Mouse (Mus musculus) myocyte (in vitro differentiated cells): ENCODE measurements around the gene A130010J15Rik. TPM values are rescaled to one million over a fixed set of nuclear protein-coding genes. Genes with fewer than 3 reads are reported as not detected.

Experiments
- H3K27me3 ChIP-seq: one replicate; pipeline ENCODE4 v1.6.1; 2011; ENCODE audit not compliant: control insufficient read depth, insufficient read depth, insufficient read length
- H3K36me3 ChIP-seq: one replicate; pipeline ENCODE4 v1.6.1; 2011; ENCODE audit not compliant: control insufficient read depth, insufficient read depth
- H3K4me2 ChIP-seq: one replicate; pipeline ENCODE4 v1.6.1; 2011; ENCODE audit warnings: low read depth, control low read depth
- H3K4me3 ChIP-seq: one replicate; pipeline ENCODE4 v1.5.1; 2011; ENCODE audit warnings: mild to moderate bottlenecking, control low read depth, moderate library complexity
- H3K79me2 ChIP-seq: one replicate; pipeline ENCODE4 v1.6.1; 2011; ENCODE audit not compliant: control insufficient read depth, insufficient read depth
- H3ac ChIP-seq: one replicate; pipeline ENCODE4 v1.6.1; 2011; ENCODE audit not compliant: control insufficient read depth, insufficient read length
- CEBPB ChIP-seq: IDR thresholded peaks from 2 replicates; pipeline ENCODE4 v1.6.1; 2011; ENCODE audit warnings: mild to moderate bottlenecking, moderate library complexity; ENCODE audit not compliant: poor library complexity, insufficient read depth, severe bottlenecking
- E2F4 ChIP-seq: IDR thresholded peaks from one replicate; pipeline ENCODE4 v1.6.1; 2011; ENCODE audit warnings: mild to moderate bottlenecking, control low read depth, moderate library complexity; ENCODE audit not compliant: insufficient read depth
- MAX ChIP-seq: IDR thresholded peaks from one replicate; pipeline ENCODE4 v1.6.1; 2011; ENCODE audit warnings: low read depth, mild to moderate bottlenecking, control low read depth
- MYOD1 ChIP-seq, 3 experiments: IDR thresholded peaks; one replicate each; pipeline ENCODE4 v1.6.1; 2011; ENCODE audit warnings: control low read depth in 2 of 3, low read depth in 2 of 3, mild to moderate bottlenecking in 2 of 3, moderate library complexity in 1 of 3; ENCODE audit not compliant: insufficient read length in 2 of 3, control insufficient read depth in 1 of 3
- MYOG ChIP-seq, 3 experiments: IDR thresholded peaks; one replicate each; pipeline ENCODE4 v1.6.1; 2011; ENCODE audit warnings: control low read depth in 2 of 3, low read depth in 2 of 3, mild to moderate bottlenecking in 2 of 3; ENCODE audit not compliant: insufficient read length in 2 of 3, control insufficient read depth in 1 of 3, insufficient read depth in 1 of 3
- POLR2A ChIP-seq: IDR thresholded peaks from one replicate; pipeline ENCODE4 v1.6.1; 2011; ENCODE audit warnings: low read depth, mild to moderate bottlenecking, control low read depth, moderate library complexity; ENCODE audit not compliant: insufficient read length
- POLR2AphosphoS2 ChIP-seq: IDR thresholded peaks from one replicate; pipeline ENCODE4 v1.6.1; 2011; ENCODE audit warnings: low read depth, control low read depth; ENCODE audit not compliant: insufficient read length
- REST ChIP-seq: IDR thresholded peaks from one replicate; pipeline ENCODE4 v1.6.1; 2011; ENCODE audit warnings: mild to moderate bottlenecking, control low read depth, moderate library complexity; ENCODE audit not compliant: insufficient read depth, insufficient read length
- SRF ChIP-seq: IDR thresholded peaks from one replicate; pipeline ENCODE4 v1.6.1; 2011; ENCODE audit warnings: low read depth; ENCODE audit not compliant: control insufficient read depth, insufficient read length
- TCF12 ChIP-seq: IDR thresholded peaks from one replicate; pipeline ENCODE4 v1.6.1; 2011; ENCODE audit warnings: mild to moderate bottlenecking, control low read depth; ENCODE audit not compliant: poor library complexity, insufficient read depth, severe bottlenecking
- TCF3 ChIP-seq: IDR thresholded peaks from one replicate; pipeline ENCODE4 v1.6.1; 2011; ENCODE audit warnings: low read depth, control low read depth; ENCODE audit not compliant: insufficient read length
- USF1 ChIP-seq: IDR thresholded peaks from one replicate; pipeline ENCODE4 v1.6.1; 2011; ENCODE audit warnings: low read depth, mild to moderate bottlenecking, control low read depth, moderate library complexity
- polyA plus RNA-seq: library from polyadenylated mRNA; unstranded; fragments of >200 nt; fragmentation: generic; extraction: Trizol; gene quantifications from one replicate; pipeline ENCODE4 v1.2.1, GENCODE M21; 2012; ENCODE audit warnings: missing spikeins

A130010J15Rik gene
- polyA plus RNA-seq, 1 experiment: 5.1 TPM

DNA sequence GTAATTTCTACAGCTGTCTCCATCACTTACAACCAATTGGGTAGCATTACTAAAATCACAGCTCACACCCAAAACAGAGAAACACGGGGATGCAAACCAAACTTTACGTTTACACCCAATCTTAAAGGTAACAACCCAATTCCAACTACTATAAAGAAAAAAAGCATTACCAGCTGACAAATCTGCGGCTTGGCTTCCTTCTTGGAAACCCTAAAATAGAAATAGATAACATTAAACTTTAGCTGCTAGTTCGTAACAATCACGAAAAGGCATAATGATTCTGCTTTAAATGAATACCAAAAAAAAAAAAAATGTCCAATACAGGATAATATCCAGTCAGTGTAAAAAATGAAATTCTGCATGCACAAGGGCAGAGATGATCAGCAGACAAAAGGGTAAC is 38.5 kb upstream of the A130010J15Rik start:
- Histone ChIP-seq H3K27me3 (no peaks in the 10 kb centered on the region), H3K79me2 (peaks cover 31% of the 10 kb centered on the region), H3K36me3 (peaks cover 16% of the 10 kb centered on the region), H3K4me3 (peak overlapping the region; percentile 59), H3ac (peak overlapping the region; percentile 37), H3K4me2 (peak overlapping the region; percentile 80)
- TF ChIP-seq TCF3: no peak

DNA sequence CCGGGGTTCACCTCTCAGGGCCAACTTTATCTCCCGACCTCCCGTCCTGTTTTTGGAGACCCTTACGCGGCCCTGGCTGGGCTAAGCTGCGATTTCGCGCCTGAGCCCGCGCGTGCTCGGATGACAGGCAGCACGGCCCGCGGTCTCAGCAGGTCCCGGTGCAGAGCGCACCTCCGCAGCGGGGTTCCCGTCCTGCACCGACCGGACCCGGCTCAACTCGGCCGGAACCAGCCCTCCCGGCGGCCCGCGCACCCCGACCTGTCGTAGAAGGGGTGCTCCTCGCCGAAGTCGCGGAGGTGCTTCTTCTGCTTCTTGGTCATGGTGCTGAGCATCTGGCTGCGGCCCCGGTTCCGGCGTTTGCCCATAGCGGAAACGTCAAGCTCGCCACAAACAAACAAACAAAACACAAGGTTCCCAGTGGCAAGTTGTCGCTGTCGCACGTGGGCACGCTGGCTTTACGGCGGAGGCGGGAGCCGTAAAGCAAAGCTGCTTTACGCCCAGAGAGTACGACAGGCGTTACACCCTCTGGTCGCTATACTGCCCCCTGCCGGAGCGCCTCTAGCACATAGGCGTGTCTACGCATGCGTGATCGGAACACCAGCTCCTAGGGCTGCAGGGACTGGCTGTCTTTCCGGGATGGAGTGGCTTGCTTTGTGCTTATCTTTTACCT is 37.9 kb upstream of the A130010J15Rik start, which contains the start of gene Diexf:
Diexf (minus strand) TSS at position 487 of the 670 bp plus-strand sequence.
- peak within 1 kb of the TSS; percentile 80 for H3K4me2 ChIP-seq
- H3K4me3 ChIP-seq: peak within 1 kb of the TSS; percentile 59
- H3K79me2 ChIP-seq: peaks cover 31% of the 10 kb centered on the region
- H3K27me3 ChIP-seq: no peaks in the 10 kb centered on the region
- H3ac ChIP-seq: peak within 1 kb of the TSS; percentile 37
- TF ChIP-seq USF1 (peak; percentile 26), POLR2A (peak; percentile 68), MYOD1 (IDR thresholded peaks at IDR 0.05; ENCODE audit: control insufficient read depth in 1 of 3, insufficient read length in 2 of 3, low read depth in 2 of 3) (peak in 1 of 3 experiments; percentile 32), E2F4 (no peak), POLR2AphosphoS2 (peak; percentile 68), REST (no peak), MYOG (IDR thresholded peaks at IDR 0.05; ENCODE audit: control insufficient read depth in 1 of 3, insufficient read depth in 1 of 3, insufficient read length in 2 of 3, low read depth in 2 of 3) (peak in 1 of 3 experiments; percentile 46), CEBPB (no peak), TCF12 (no peak), TCF3 (no peak), MAX (peak; percentile 82), SRF (no peak)
- peaks cover 15% of the 10 kb centered on the region for H3K36me3 ChIP-seq

DNA sequence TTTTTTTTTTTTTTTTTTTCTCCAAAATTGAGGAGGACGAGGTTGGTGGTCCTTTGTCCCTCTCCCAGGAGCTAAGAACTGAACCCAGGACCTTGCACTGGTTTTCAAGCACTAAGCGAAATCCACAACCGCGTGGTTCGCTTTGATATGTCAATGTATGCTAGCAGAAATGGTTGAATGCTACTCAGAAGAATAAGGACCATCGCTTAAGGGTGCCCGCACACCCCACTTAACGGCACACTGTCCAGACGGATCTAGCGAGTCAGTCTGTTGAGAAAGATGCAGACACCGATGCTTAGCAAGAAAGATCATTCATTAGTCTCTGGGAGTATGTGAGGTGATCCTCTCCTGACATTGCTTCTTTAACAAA is 37.4 kb upstream of the A130010J15Rik start:
- peak overlapping the region; percentile 76 for H3K4me2 ChIP-seq
- TF ChIP-seq USF1 (no peak), MAX (no peak)
- H3K27me3 ChIP-seq: peaks cover 4% of the 10 kb centered on the region
- peak overlapping the region; percentile 37 for H3ac ChIP-seq
- H3K36me3 ChIP-seq: peaks cover 12% of the 10 kb centered on the region
- peak overlapping the region; percentile 59 for H3K4me3 ChIP-seq
- peaks cover 31% of the 10 kb centered on the region for H3K79me2 ChIP-seq

DNA sequence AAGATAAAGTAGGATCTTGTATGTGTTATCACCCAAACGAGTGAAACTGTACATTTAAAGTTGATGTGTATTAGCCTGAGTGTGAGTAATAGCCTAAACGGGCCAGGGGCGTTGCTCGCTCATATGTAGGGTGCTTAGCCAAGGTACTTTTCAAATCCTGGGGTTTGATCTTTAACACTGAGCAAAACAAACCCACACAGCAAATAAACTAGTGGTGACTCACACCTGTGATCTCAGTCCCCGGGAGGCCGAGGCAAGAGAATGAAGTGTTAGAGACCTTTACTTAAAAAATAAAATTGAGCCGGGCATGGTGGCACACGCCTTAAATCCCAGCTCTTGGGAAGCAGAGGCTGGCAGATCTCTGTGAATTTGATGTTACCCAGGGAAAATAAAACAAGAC is 37.0 kb upstream of the A130010J15Rik start:
- H3K36me3 ChIP-seq: peaks cover 12% of the 10 kb centered on the region
- no peak for TF ChIP-seq CEBPB
- TF ChIP-seq E2F4: no peak
- no peak for TF ChIP-seq USF1
- peaks cover 30% of the 10 kb centered on the region for H3K79me2 ChIP-seq
- H3K27me3 ChIP-seq: peaks cover 6% of the 10 kb centered on the region
- H3K4me2 ChIP-seq: peak overlapping the region; percentile 76
- no peak overlapping the region for H3ac ChIP-seq
- H3K4me3 ChIP-seq: no peak overlapping the region

DNA sequence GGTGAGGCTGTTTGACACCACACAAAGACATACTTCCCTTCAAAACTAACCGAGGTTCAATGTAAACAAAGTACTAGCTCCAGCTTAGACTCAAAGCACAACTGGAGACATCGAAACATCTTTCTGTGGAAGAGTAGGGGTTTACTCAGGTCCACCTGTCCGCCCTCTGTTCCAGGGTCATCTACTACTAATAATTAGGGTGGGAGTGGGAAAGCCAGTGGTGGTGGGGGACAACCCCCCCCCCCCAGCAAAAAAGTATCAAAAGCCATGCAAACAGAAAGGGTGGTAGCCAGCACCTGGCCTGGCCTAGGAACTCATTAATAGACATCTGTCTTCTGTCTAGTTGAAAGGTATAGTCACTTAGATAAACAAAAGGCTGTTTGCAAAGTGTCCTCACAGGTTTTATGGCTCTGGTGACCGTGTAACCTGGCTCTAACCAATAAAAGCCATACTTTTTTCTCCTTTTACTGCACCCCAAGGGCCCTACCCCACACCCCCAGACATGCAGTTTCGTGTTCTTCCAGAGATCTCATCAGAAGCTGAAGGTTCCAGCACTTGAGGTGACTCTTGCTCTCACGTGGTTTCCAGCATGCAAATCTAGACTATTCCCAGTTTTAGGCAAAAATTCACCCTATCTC is 36.4 kb upstream of the A130010J15Rik start:
- Histone ChIP-seq H3K36me3 (peaks cover 12% of the 10 kb centered on the region), H3K4me3 (no peak overlapping the region), H3K4me2 (no peak overlapping the region), H3K79me2 (peaks cover 26% of the 10 kb centered on the region), H3ac (no peak overlapping the region), H3K27me3 (peaks cover 6% of the 10 kb centered on the region)
- no peak for TF ChIP-seq TCF12
- TF ChIP-seq REST: no peak
- TF ChIP-seq MAX: no peak
- no peak for TF ChIP-seq MYOD1 (IDR thresholded peaks at IDR 0.05; ENCODE audit: control insufficient read depth in 1 of 3, insufficient read length in 2 of 3, low read depth in 2 of 3)
- no peak for TF ChIP-seq CEBPB
- no peak for TF ChIP-seq POLR2AphosphoS2
- TF ChIP-seq SRF: no peak
- no peak for TF ChIP-seq USF1
